Mouse (Mus musculus) small intestine, adult 2 months (tissue): Measurements from ENCODE around the gene Plekhg3. TPM values are rescaled to one million over a fixed set of nuclear protein-coding genes. Genes with fewer than 3 reads are reported as not detected.

Source experiments
- H3K27ac ChIP-seq: fragments of 200-500 bp; 2 replicates; pipeline ENCODE4 v1.5.1; 2012; ENCODE audit warnings: low read depth, low read length, control low read depth, inconsistent platforms; ENCODE audit not compliant: insufficient read depth
- H3K27me3 ChIP-seq: fragments of 200-500 bp; 2 replicates; pipeline ENCODE4 v1.6.1; 2012; ENCODE audit warnings: mild to moderate bottlenecking, moderate library complexity, low read length, inconsistent platforms; ENCODE audit not compliant: control insufficient read depth, insufficient read depth
- H3K36me3 ChIP-seq: fragments of 200-500 bp; 2 replicates; pipeline ENCODE4 v1.6.1; 2012; ENCODE audit warnings: mild to moderate bottlenecking, low read length, control low read depth, inconsistent platforms; ENCODE audit not compliant: control insufficient read depth, insufficient read depth
- H3K4me1 ChIP-seq: fragments of 200-500 bp; 2 replicates; pipeline ENCODE4 v1.6.1; 2012; ENCODE audit warnings: low read length, inconsistent platforms, mixed read lengths; ENCODE audit not compliant: control insufficient read depth, insufficient read depth, insufficient read length
- H3K4me3 ChIP-seq: fragments of 200-500 bp; 2 replicates; pipeline ENCODE4 v1.5.1; 2012; ENCODE audit warnings: low read depth, mild to moderate bottlenecking, control low read depth, inconsistent platforms, low read length, moderate library complexity
- CTCF ChIP-seq: fragments of 200-500 bp; IDR thresholded peaks from 2 replicates; pipeline ENCODE4 v1.5.1; 2012; ENCODE audit warnings: low read depth, mild to moderate bottlenecking, control low read depth, inconsistent platforms, low read length, moderate library complexity, mixed read lengths; ENCODE audit not compliant: insufficient replicate concordance, insufficient read length; ENCODE audit errors: extremely low read depth
- POLR2A ChIP-seq: fragments of 200-500 bp; IDR thresholded peaks from 2 replicates; pipeline ENCODE4 v1.6.1; 2012; ENCODE audit warnings: low read depth, mild to moderate bottlenecking, control low read depth, inconsistent platforms, low read length, moderate library complexity
- WGBS: fragments of 180-500 bp; shearing (Covaris S2); methylation state at CpG from one replicate; pipeline ENCODE4 v1.1.7; 2018; 5-methylcytosine and 5-hydroxymethylcytosine counted together
- polyA plus RNA-seq: library from polyadenylated mRNA; depleted of rRNA; stranded (reverse); fragments of >200 nt; gene quantifications from 2 replicates; pipeline ENCODE4 v1.2.3, GENCODE M21; 2012

Gene Plekhg3
- polyA plus RNA-seq, 1 experiment = 16.9 TPM

GRCm38 (mm10) chr12:76549203-76549602 lies 18.5 kb downstream of the Plekhg3 start:
- H3K4me1 ChIP-seq = peaks cover 45% of the 10 kb centered on the region
- H3K4me3 ChIP-seq = no peak overlapping the region
- no peak overlapping the region for H3K27ac ChIP-seq
- whole genome bisulfite sequencing = 82% methylated on average over 3 of the region's 3 CpGs
- H3K27me3 ChIP-seq = no peaks in the 10 kb centered on the region
- peaks cover 1% of the 10 kb centered on the region; the same call in 1 of the 2 replicates for H3K36me3 ChIP-seq
- TF ChIP-seq POLR2A (no peak), CTCF (no peak)

- H3K27ac ChIP-seq = peak overlapping the region; percentile 69
- TF ChIP-seq CTCF = no peak
- no peak for TF ChIP-seq POLR2A
- H3K27me3 ChIP-seq = no peaks in the 10 kb centered on the region
- peaks cover 1% of the 10 kb centered on the region; the same call in 1 of the 2 replicates for H3K36me3 ChIP-seq
- WGBS = 8% methylated on average over 8 of the region's 8 CpGs
- H3K4me1 ChIP-seq = peaks cover 46% of the 10 kb centered on the region
- H3K4me3 ChIP-seq = no peak overlapping the region
Measured at GRCm38 (mm10) chr12:76552321-76552720, 21.6 kb downstream of the Plekhg3 start.

- H3K36me3 ChIP-seq = peaks cover 1% of the 10 kb centered on the region; the same call in 1 of the 2 replicates
- H3K27me3 ChIP-seq = no peaks in the 10 kb centered on the region
- H3K27ac ChIP-seq = no peak overlapping the region
- no peak overlapping the region for H3K4me3 ChIP-seq
- peaks cover 43% of the 10 kb centered on the region for H3K4me1 ChIP-seq
- 41% methylated on average over 4 of the region's 4 CpGs for WGBS
- no peak for TF ChIP-seq POLR2A
Measured at GRCm38 (mm10) chr12:76552958-76553357, 22.3 kb downstream of the Plekhg3 start.

- no peak for TF ChIP-seq CTCF
- TF ChIP-seq POLR2A = no peak
- Histone ChIP-seq H3K36me3 (peaks cover 1% of the 10 kb centered on the region; the same call in 1 of the 2 replicates), H3K4me3 (no peak overlapping the region), H3K27me3 (no peaks in the 10 kb centered on the region), H3K4me1 (peaks cover 42% of the 10 kb centered on the region), H3K27ac (peak overlapping the region; percentile 65)
- 37% methylated on average over 7 of the region's 7 CpGs for WGBS
Measured at GRCm38 (mm10) chr12:76553917-76554316, 23.2 kb downstream of the Plekhg3 start.

- no peak overlapping the region for H3K4me3 ChIP-seq
- peak overlapping the region; percentile 31; the same call in 1 of the 2 replicates for H3K27ac ChIP-seq
- peaks cover 43% of the 10 kb centered on the region for H3K4me1 ChIP-seq
- H3K36me3 ChIP-seq = peaks cover 1% of the 10 kb centered on the region; the same call in 1 of the 2 replicates
- 22% methylated on average over 3 of the region's 3 CpGs for WGBS
- no peak for TF ChIP-seq CTCF
- TF ChIP-seq POLR2A = no peak
- H3K27me3 ChIP-seq = no peaks in the 10 kb centered on the region
Measured at GRCm38 (mm10) chr12:76554392-76554791, 23.7 kb downstream of the Plekhg3 start.

GRCm38 (mm10) chr12:76554871-76555386 lies 24.2 kb downstream of the Plekhg3 start:
- peaks cover 47% of the 10 kb centered on the region for H3K4me1 ChIP-seq
- peaks cover 1% of the 10 kb centered on the region; the same call in 1 of the 2 replicates for H3K36me3 ChIP-seq
- TF ChIP-seq POLR2A (no peak), CTCF (no peak)
- no peak overlapping the region for H3K4me3 ChIP-seq
- H3K27me3 ChIP-seq = no peaks in the 10 kb centered on the region
- 71% methylated on average over 3 of the region's 3 CpGs for WGBS
- no peak overlapping the region for H3K27ac ChIP-seq

- Histone ChIP-seq H3K27me3 (no peaks in the 10 kb centered on the region), H3K27ac (no peak overlapping the region), H3K4me3 (no peak overlapping the region), H3K4me1 (peaks cover 50% of the 10 kb centered on the region), H3K36me3 (peaks cover 6% of the 10 kb centered on the region; the same call in 1 of the 2 replicates)
- WGBS = 85% methylated on average over 7 of the region's 7 CpGs
- no peak for TF ChIP-seq CTCF
- TF ChIP-seq POLR2A = no peak
Measured at GRCm38 (mm10) chr12:76556187-76556586, 25.5 kb downstream of the Plekhg3 start.
